Mouse (Mus musculus) E14TG2a.4 (cell line): ENCODE measurements around the gene Gm3127.
"Not testable (repeated sequence)": the region's sequence is repeated elsewhere in the genome, so short reads cannot be mapped to it uniquely, and the experiment has no call there.

Experiments used
- H3K27me3 ChIP-seq: 2 replicates; pipeline ENCODE4 v1.6.1; 2014; ENCODE audit warnings: low read length, control low read depth; ENCODE audit not compliant: insufficient read depth
- H3K36me3 ChIP-seq: 2 replicates; pipeline ENCODE4 v1.6.1; 2014; ENCODE audit warnings: low read length, control low read depth; ENCODE audit not compliant: insufficient read depth
- H3K4me1 ChIP-seq: replicated peaks from 2 replicates; pipeline ENCODE4 v1.6.1; 2014; ENCODE audit warnings: low read depth, low read length, control low read depth
- H3K4me3 ChIP-seq: replicated peaks from 2 replicates; pipeline ENCODE4 v1.5.1; 2014; ENCODE audit warnings: mild to moderate bottlenecking, low read length
- H3K9me3 ChIP-seq: 2 replicates; pipeline ENCODE4 v1.6.1; 2014; ENCODE audit warnings: low read length, control low read depth

Gm3127 gene

DNA sequence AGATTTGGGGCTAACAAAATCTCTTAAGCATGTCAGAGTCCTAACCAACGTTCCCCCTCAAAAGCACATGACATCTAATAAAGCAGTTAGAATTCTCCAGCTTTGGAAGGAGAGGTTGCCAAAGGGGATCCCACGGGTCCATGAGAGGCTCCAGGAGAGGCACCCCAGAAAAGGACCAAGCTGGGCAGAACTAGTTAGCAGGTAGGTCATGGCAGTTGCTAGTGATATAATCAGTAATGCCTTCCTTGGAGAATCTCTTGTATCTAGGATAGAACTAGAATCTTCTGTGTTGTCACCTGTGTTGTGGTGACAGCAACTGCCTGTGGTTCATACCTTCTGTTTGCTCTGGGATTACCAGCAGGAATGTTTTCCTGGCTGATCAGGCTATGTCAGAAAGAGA, at the start of gene Gm3127:
TSS of gene Gm3127 (plus strand) at position 301 of the 400 bp plus-strand sequence.
- H3K4me3 ChIP-seq, H3K36me3 ChIP-seq, H3K27me3 ChIP-seq, H3K9me3 ChIP-seq, H3K4me1 ChIP-seq: not testable (repeated sequence)

DNA sequence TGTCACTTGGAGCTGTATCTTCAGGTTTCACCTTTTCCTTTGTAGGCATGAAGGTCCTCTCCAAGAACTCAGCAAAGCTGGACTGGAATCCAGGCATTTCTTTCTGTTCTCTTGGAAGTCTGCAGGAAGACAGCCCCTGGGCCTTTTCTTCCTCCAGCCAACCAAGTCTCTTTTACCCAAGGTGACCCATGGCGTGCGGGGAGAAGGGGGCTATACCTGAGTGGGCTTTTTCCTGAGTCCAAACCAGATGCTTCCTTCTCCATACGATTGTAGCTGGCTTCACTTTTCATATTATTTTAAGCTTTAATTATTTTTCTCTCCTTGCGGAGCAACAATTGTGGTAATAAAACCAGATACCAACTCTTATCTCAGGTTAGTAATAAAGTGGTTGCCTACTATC, 23.2 kb upstream of the Gm3127 start:
- H3K9me3 ChIP-seq, H3K36me3 ChIP-seq, H3K27me3 ChIP-seq, H3K4me1 ChIP-seq, H3K4me3 ChIP-seq: not testable (repeated sequence)

DNA sequence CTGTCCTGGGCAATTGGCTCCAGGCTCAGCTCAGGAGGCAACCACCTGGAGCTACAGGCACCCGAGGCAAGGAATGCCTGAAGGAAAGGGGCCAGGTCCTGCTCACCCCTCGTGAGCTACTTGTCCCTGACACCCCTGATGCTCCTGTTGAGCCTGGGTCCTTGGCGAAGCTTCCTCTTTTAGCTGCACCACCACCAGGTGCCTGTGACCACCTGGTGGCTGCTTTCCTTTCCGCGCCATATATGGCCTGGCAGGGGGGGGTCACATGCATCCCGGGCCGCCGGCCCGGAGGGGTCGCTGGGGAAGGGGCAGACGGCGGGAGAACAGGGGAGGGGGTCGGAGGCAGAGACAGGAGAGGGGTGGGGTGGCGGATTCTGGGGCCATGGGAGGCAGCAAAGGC, 17.2 kb downstream of the Gm3127 start:
- H3K4me3 ChIP-seq, H3K4me1 ChIP-seq, H3K36me3 ChIP-seq, H3K9me3 ChIP-seq, H3K27me3 ChIP-seq: not testable (repeated sequence)

DNA sequence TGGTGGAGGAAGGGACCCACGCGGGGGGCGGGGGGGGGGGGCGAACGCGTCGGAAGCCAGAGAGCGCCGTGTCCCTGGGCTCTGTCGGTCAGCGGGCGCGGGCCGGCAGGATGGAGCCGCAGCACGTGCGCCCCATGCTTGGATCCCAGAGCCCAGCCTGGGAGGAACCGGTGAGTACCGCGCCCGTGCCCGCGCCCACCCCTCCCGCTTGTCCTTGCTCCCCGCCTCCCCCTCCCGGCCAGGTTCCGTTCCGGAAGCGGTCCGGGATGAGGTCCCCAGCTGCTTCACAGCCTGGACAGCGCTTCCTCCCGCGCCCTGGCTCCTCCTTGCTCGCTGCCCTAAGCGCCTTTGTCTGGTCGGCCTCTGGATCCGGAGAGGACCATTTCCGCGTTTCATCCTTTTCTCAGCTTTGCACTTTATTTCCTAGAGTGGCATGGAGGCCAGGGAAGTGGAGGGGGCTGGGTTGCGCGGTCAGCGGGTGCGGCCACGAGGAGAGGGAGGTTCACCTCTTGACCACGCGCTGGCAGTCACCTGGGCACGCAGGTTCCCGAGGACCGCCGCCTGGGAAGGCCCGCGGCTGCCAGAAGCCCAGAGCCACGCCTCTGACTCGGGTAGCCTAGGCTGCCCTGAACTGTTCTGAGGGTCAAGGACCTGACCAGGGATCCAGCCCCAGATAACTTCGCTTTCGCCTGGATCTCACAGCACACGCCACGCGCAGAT, 17.8 kb downstream of the Gm3127 start, which contains the start of gene Gm2974:
TSS of gene Gm2974 (plus strand) at position 86 of the 720 bp plus-strand sequence.
- H3K4me3 ChIP-seq = peak within 1 kb of the TSS; percentile 62
- not testable (repeated sequence) for H3K4me1 ChIP-seq, H3K36me3 ChIP-seq, H3K27me3 ChIP-seq, H3K9me3 ChIP-seq

DNA sequence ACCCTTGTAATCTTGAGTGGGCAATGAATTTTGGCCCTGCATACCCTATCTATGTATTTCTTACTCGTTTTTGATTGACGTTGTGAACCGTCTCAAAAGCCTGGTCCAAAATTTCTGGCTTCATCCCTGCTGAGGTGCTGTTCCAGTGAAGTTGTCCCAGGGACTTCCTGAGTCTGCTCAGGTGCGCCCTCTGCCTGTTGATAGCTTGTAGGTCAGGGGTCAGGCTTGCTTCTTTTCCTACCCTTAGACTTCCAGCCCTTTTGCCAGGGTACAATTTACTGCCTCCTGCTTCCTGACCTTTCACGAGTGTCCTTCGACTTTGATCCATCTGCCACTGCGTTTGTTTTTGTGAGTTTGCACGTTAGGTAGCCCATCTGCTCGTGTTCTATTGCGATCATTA, 18.5 kb downstream of the Gm3127 start:
- not testable (repeated sequence) for H3K4me1 ChIP-seq, H3K4me3 ChIP-seq, H3K27me3 ChIP-seq, H3K36me3 ChIP-seq, H3K9me3 ChIP-seq
